Mouse (Mus musculus) hindlimb bud, embryonic 11.5 days (tissue): ENCODE measurements around the gene Esp38.
"Not testable (repeated sequence)": the region's sequence is repeated elsewhere in the genome, so short reads cannot be mapped to it uniquely, and the experiment has no call there.

ENCODE experiments used
- DNase-seq: peaks from one replicate; pipeline ENCODE4 v3.0.0-alpha.2; 2012; ENCODE audit warnings: low read depth, low spot score; ENCODE audit errors: extremely low spot score

Gene Esp38

GRCm38 (mm10) chr17:39950220-39950619 is at the start of gene Esp38:
Gene Esp38, plus strand, starts transcription at chr17:39950520.
- DNase-seq: no peak

GRCm38 (mm10) chr17:39902928-39903545 is 47.3 kb upstream of the Esp38 start:
- DNase-seq: not testable (repeated sequence)
